Mouse (Mus musculus): Measurements from ENCODE around the gene Spata17. TPM values are rescaled to one million over a fixed set of nuclear protein-coding genes. Genes with fewer than 3 reads are reported as not detected.

Spata17 gene
- under 1 TPM; 0.26 to 0.30 TPM for total RNA-seq (2021)

DNA sequence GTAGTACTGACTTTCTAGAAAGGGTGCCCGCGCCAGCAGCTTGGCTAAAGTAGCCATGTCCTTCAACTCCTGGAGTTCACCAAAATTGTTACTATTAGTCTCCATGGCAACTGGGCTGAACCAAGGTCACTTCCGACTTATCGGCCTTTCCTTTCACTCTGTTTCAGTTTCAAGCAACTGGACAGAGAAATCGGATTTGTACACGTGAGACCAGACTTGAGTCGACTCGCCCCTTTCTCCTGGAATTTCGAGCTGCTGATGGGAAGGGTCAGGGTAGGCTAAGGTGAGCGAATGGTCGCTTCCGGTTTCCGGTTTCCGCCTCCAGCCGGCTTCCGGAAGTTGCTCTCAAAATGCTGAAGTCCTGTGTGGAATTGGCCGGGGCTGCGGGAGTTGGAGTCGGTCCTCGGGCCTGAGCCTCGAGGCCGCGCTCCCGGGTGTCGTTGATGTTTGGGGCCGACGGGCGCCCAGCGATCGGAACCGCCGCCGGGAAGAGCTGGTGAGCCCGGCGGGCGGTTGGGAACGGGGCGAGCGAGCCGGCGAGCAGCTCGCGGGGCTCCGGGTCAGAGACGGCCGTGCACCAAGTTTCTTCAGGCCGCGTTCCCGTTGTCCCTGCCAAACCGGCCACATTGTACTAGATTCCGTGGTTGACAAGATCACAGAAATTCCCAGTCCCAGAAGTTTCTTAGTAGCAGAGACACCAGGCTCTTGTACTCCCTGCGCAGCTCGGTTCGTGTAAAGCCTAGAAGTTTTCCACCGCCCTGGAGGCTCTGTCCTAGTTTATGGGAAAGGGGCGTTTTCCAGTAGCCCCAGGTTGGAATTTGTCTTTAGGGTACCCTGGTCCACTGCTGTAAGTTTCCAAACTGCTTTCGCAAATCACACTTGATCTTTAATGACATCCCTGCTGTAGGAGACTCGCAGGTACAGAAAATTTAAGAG is at the start of gene Spata17, which contains the start of gene Gpatch2:
Gene Spata17, minus strand, starts transcription at position 285 of the 936 bp plus-strand sequence.
Gene Gpatch2, plus strand, starts transcription at position 328 of the 936 bp plus-strand sequence.
- intact Hi-C loops (cut with DNase I): no loop called here
- peak; percentile 74 for DNase-seq

- intact Hi-C loops (cut with DNase I): no loop called here
- no peak for DNase-seq
Observed at GRCm38 (mm10) chr1:187258756-187259155, 43.5 kb upstream of the Spata17 start.

DNA sequence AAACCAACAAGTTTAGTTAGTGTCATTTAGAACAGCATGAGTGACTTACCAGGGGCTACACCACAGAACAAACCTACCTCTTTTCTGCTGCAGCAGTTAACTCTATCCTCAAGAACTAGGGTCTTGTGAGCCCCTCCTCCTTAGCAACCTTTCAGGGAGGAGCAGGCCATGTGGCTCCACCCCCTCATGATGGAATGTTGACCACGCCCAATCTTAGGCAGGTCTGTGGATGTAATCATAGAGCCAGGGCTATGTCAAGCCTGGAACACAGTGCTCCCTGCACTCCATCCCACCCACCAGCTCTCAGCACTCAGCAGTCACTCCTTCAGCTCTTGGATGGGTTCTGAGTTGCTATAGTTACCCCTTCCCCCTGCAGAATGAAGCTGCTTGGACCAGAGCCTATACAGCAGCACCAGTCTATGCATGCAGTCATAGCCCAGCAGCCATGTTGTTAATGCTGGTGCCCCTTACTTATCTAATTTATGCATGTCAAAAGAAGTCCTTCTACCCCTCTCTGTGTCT is 35.5 kb upstream of the Spata17 start:
- no peak for DNase-seq
- intact Hi-C loops (cut with DNase I): no loop called here

GRCm38 (mm10) chr1:187244734-187245133 is 29.5 kb upstream of the Spata17 start:
- DNase-seq: no peak
- intact Hi-C loops (cut with DNase I): no loop called here

GRCm38 (mm10) chr1:187241329-187241728 is 26.1 kb upstream of the Spata17 start:
- intact Hi-C loops (cut with DNase I): no loop called here

GRCm38 (mm10) chr1:187240304-187240703 is 25.0 kb upstream of the Spata17 start:
- intact Hi-C loops (cut with DNase I): no loop called here
- DNase-seq: no peak

More at GRCm38 (mm10) chr1:187241329-187241728, 26.1 kb upstream of the Spata17 start:
- DNase-seq: no peak

DNA sequence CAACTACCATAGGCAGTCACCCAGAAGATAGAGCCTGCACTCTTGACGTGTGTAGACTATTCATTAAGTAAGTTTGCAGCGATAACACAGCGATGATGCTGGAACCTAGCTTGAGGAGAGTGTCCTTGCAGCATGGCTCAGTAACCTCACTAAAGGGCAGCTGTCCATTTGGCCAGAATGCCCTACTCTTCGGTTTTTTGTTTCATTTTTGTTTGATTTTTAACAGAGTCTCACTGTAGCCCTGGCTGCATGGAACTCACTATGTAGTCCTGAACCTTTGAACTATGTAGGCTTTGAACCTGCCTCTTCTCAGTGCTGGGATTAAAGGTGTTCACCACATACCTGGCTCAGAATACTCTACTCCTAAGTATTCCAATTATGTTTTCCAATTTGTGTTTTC is 22.8 kb upstream of the Spata17 start:
- intact Hi-C loops (cut with DNase I): no loop called here
- DNase-seq: no peak

- intact Hi-C loops (cut with DNase I): no loop called here
- DNase-seq: no peak
Observed at GRCm38 (mm10) chr1:187236296-187236695, 21.0 kb upstream of the Spata17 start.

DNA sequence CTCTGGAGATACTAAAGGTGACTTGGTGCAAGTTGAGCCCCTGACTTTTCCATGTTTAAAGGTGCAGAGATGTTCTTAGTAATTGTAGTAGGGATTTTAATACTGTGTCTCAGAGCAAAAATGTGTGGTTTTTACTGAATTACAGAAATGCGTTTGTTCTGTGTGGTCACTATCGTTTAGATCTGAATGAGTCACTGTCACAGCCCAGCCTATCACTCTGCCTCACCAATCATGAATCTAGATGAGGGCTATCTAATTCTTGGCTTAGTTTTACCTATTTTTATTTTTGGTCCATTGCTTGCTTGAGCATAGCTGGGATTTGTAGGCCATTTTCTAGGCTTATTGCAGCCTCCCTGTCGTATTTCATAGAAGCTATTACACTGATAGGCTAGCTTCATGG is 19.9 kb upstream of the Spata17 start:
- intact Hi-C loops (cut with DNase I): no loop called here

DNA sequence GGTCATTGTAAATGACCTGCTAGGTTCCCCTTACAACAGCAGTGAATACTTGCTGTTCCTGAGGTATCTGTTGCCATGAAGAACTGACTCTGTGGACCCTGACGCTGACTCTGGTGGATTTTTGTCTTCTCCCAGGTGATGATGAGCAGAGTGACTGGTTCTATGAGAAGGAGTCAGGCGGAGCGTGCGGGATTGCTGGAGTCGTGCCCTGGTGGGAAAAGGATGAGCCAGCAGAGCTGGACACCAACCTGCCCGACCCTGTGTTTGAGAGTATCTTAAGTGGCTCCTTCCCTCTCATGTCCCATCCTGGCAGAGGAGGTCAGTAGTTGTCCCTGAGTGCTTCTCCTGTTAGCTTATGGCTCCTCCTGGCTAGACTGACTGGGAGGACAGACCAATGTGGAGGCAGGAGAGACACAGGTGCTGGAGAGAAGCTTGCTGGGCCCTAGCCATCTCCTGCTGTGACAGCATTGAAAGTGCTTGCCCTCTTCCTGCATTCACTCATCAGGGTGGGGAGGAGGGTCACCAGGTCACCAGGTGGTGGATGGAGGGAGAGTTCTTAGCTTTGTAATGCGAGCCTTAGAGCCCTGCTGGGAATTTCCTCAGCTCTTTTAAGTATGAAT is 17.8 kb upstream of the Spata17 start:
- peak; percentile 50 for DNase-seq
- intact Hi-C loops (cut with DNase I): no loop called here

More for the DNA sequence above, 19.9 kb upstream of the Spata17 start:
- DNase-seq: no peak

DNA sequence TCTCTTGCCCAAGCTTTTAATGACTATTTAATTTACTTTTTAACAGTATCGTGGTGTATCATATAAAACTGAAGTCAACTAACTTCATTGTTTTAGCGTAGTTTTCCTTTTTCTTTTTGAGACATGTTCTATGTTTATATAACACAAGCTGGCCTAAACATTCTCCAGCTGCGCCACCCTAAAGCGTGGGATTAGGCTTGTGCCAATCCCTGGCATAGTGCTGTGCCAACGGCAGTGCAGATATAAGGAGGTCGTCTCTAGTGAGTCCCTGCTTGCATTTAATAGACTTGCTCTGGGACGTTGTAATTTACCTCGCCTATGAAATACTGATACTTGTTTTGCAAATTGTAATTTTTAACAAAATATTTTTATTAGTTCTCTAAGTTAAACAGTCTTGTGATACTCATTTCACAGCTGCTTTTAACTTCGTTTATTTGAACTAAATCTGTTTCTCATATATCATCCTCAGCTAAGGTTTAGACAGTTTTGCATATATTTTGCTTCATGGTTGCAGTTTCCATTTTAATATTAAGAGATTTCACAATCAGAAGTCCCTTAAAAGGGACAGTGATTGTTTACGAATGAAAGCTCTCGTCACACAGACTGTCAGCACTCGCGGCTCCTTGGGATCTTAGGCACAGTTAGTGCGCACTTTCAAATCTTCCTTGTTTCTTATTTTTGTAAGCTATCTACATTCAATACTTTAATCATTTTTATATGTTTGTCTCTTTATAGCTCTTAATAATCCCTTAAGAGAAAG is 17.1 kb upstream of the Spata17 start:
- intact Hi-C loops (cut with DNase I): no loop called here
- DNase-seq: peak; percentile 10

- DNase-seq: no peak
- intact Hi-C loops (cut with DNase I): no loop called here
Observed at GRCm38 (mm10) chr1:187230255-187230654, 15.0 kb upstream of the Spata17 start.

DNA sequence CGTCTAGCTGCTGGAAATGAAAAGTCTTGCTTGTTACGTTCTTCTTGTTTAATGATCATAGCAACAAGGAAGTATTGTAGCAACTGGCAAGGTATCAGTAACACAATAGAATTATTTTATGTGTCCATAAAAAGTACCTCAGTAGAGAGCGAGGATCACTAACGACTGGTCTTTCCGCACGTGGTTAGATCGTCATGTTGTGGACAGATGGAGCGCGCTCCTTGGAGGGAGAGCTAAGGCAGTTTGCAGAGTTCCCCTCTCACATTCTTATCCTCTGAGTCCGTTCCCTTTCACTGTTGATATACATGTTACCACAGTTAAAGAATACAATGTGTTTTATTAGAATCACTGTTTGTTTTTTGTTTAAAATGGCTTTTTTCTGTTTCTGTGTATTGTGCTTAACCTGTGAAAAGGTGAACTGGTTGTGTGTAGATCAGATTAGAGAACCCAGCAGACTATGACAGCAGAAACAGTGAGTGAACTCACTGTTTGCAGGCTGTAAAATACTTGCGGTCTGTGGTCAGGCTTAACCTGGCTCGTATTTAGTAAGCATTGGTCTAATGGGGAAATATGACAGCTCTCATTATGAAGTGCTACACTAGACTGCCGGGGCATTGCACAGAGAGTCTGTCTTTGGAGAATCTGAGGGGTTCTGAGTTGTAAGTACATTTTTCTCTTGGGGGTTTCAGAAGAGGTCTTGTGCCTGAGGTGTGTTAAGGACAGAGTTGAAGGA is 13.3 kb upstream of the Spata17 start:
- intact Hi-C loops (cut with DNase I): no loop called here
- DNase-seq: no peak

DNA sequence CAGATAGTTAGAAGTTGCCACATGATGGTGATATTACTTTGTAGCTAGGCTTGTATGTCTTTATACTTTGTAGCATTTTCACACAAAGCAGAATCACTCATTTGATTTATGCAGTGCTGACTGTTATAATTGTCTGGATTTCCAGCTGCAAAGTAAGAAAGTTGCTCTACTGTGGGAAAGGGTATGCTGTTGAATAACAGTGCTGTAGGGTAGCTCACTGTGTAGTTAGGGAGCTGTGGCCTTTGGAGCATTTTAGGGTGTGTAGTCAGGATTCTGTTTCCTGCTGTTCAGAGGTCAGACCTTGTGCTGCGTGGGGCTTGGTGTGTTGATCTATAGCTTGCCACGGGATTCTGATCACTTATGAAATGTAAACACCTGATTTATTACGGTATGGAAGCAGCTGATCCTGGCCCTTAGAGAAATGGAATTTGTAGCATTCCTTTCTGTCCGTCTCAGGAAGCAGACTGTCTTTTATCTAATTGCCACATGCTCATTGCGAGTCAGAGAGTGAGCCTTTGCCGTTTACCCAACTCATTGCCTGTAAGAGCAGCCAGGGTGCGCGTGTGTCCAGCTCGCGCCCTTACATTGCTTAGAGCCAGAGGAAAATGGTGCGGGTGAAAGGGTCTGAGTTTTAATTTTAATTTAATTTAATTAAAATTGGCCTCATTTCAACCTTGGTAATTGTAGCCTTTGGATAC is 11.2 kb upstream of the Spata17 start:
- intact Hi-C loops (cut with DNase I): no loop called here
- DNase-seq: no peak

GRCm38 (mm10) chr1:187220756-187221155 is 5.5 kb upstream of the Spata17 start:
- DNase-seq: no peak

DNA sequence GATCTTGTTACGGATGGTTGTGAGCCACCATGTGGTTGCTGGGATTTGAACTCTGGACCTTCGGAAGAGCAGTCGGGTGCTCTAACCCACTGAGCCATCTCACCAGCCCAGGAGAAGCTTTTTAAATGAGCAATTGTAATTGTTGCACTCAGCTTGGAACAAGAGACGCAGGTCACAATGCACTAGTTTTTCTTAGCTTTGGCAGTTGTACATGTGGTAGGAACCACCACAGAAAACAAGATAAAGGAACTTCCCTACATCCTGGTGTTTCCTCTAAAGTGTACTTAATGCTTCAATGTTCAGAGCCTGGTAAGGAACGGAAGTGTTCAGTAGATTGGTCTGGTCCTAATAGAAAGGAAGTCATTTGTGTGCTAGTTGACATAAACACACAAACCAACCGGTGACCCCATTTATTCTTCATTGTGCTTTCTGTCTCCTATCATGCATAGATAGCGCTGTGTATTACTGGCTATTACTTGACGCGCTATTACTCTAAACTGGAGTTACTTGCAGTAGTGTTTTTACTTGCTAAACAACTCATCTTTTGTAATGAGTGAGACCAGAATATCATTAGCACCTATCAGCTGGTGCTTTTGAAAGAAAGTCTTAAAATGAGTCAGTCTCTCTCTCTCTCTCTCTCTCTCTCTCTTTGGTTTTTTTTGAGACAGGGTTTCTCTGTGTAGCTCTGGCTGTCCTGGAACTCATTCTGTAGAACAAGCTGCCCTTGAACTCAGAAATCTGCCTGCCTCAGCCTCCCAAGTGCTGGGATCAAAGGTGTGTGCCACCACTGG is 1.6 kb upstream of the Spata17 start:
- DNase-seq: no peak
- intact Hi-C loops (cut with DNase I): no loop called here

More at GRCm38 (mm10) chr1:187220756-187221155, 5.5 kb upstream of the Spata17 start:
- intact Hi-C loops (cut with DNase I): no loop called here

DNA sequence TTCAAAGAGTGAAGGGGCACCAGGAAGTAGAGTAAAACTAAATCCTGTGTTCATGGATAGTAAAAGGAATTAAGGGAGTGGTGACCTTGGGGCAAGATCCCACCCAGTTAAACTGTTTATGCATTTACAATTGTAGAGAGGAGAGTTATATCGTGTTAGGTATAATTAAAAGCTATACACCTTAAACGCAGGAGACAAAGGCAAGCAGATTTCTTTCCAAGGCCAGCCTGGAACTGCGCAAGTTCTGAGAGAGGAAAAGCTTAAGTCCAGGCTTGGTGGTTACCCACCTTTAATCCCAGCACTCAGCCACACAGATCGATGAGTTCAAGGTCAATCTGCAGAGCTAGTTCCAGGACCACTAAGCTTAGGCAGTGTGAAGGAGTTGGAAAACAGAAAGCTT is 4.5 kb downstream of the Spata17 start:
- intact Hi-C loops (cut with DNase I): no loop called here

GRCm38 (mm10) chr1:187209496-187209895 is 5.8 kb downstream of the Spata17 start:
- intact Hi-C loops (cut with DNase I): no loop called here
- no peak for DNase-seq

More for the DNA sequence above, 4.5 kb downstream of the Spata17 start:
- DNase-seq: no peak

- intact Hi-C loops (cut with DNase I): no loop called here
- no peak for DNase-seq
Observed at GRCm38 (mm10) chr1:187205506-187205905, 9.8 kb downstream of the Spata17 start.

Measured in left cerebral cortex, postnatal 4 days (tissue).